Mouse (Mus musculus) cerebellum, postnatal 25 days (tissue): ENCODE results near the gene Ppp1r32.

Source experiments
- DNase-seq, 2 experiments: peaks; one replicate each; pipeline ENCODE4 v3.0.0; 2021; ENCODE audit warnings: mixed read lengths in 2 of 2

Gene Ppp1r32

GRCm38 (mm10) chr19:10457484-10457800 is 25.3 kb downstream of the Ppp1r32 start:
- no peak for DNase-seq

- no peak for DNase-seq
These were observed 25.8 kb downstream of the Ppp1r32 start, which contains the start of gene Lrrc10b for GRCm38 (mm10) chr19:10456752-10457483. Gene Lrrc10b, minus strand, starts transcription at chr19:10457473.

GRCm38 (mm10) chr19:10455437-10455806 is 27.3 kb downstream of the Ppp1r32 start:
- no peak for DNase-seq

GRCm38 (mm10) chr19:10454718-10455436 is 27.9 kb downstream of the Ppp1r32 start:
- DNase-seq, result no peak

GRCm38 (mm10) chr19:10449708-10450107 is 33.0 kb downstream of the Ppp1r32 start:
- DNase-seq, result peak; percentile 69 to 81

GRCm38 (mm10) chr19:10449190-10449589 is 33.5 kb downstream of the Ppp1r32 start:
- no peak for DNase-seq

- DNase-seq, result peak in 1 of 2 experiments; percentile 7
These were observed 34.5 kb downstream of the Ppp1r32 start for GRCm38 (mm10) chr19:10448275-10448674.

- no peak for DNase-seq
These were observed 37.9 kb downstream of the Ppp1r32 start for GRCm38 (mm10) chr19:10444685-10445369.

GRCm38 (mm10) chr19:10437521-10437920 is 45.2 kb downstream of the Ppp1r32 start:
- DNase-seq, result no peak

GRCm38 (mm10) chr19:10436726-10437125 is 46.0 kb downstream of the Ppp1r32 start:
- no peak for DNase-seq

GRCm38 (mm10) chr19:10435908-10436307 is 46.8 kb downstream of the Ppp1r32 start:
- DNase-seq, result peak; percentile 86 to 89

- no peak for DNase-seq
These were observed 47.8 kb downstream of the Ppp1r32 start for GRCm38 (mm10) chr19:10434927-10435326.

- DNase-seq, result peak; percentile 72 to 76
These were observed 48.7 kb downstream of the Ppp1r32 start for GRCm38 (mm10) chr19:10433879-10434540.

- DNase-seq, result no peak
These were observed 49.5 kb downstream of the Ppp1r32 start for GRCm38 (mm10) chr19:10433225-10433624.

GRCm38 (mm10) chr19:10431841-10432240 is 50.9 kb downstream of the Ppp1r32 start:
- DNase-seq, result no peak

- DNase-seq, result no peak
These were observed 51.3 kb downstream of the Ppp1r32 start for GRCm38 (mm10) chr19:10431410-10431809.

GRCm38 (mm10) chr19:10429371-10429770 is 53.4 kb downstream of the Ppp1r32 start:
- DNase-seq, result peak; percentile 64 to 70

GRCm38 (mm10) chr19:10427431-10427830 is 55.3 kb downstream of the Ppp1r32 start:
- DNase-seq, result no peak

- DNase-seq, result no peak
These were observed 55.9 kb downstream of the Ppp1r32 start for GRCm38 (mm10) chr19:10426793-10427192.

- no peak for DNase-seq
These were observed 56.4 kb downstream of the Ppp1r32 start for GRCm38 (mm10) chr19:10426312-10426711.

- peak in 1 of 2 experiments; percentile 28 for DNase-seq
These were observed 57.1 kb downstream of the Ppp1r32 start for GRCm38 (mm10) chr19:10425484-10426270.

- peak in 1 of 2 experiments; percentile 15 for DNase-seq
These were observed 58.0 kb downstream of the Ppp1r32 start for GRCm38 (mm10) chr19:10424751-10425150.
